Mouse (Mus musculus): ENCODE data around the gene Pde6b.

Gene Pde6b

DNA sequence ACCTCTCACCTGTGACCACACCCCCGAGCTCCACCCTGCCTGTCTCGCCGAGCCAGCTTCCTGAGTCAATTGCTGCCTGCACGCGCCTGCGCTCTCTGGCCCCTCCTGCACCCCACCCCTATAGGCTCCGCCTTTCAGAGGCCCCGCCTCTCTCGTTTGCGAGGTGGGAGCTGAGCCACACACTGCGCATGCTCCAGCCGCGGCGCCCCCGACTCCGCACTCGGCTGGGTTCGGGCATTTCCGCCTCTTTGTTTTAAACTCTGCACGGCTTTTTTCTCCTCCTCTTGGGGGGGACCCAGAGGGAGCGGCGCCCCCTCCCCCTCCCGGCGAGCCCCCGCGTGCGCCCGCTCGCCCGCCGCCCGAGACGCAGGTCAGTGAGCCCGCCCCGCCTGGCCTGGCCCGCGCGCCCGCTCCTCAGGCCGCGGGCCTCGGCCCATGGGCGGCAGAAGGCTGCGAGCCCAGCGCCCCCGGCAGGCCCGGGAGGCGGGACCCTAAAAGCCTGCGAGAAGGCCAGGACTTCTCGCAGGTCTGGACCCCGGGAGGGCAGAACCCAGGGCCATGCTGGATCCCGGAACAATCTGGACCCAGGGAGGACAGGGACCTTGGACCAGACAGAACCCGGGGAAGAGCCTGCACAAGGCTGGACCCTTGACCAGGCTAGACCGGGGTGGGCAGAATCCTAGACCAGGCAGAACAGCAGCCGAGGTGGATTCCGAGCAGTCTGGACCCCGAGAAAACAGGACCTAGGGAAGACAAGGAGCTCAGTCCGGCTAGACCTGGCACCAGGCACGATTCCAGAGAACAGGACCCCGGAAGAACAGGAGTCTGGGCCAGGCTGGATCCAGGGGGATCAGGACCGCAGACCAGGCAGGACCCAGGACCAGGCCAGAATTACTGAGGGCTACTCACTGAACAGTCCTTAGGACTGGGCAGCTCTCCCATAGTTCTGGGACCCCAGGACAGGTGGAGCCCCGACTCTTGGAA is 73.2 kb downstream of the Pde6b start, which contains the start of gene Pcgf3:
Pcgf3 (plus strand) TSS at position 151 of the 984 bp plus-strand sequence.
- DNase-seq (ENCODE audit: low read depth, low spot score): peak; percentile 90

DNA sequence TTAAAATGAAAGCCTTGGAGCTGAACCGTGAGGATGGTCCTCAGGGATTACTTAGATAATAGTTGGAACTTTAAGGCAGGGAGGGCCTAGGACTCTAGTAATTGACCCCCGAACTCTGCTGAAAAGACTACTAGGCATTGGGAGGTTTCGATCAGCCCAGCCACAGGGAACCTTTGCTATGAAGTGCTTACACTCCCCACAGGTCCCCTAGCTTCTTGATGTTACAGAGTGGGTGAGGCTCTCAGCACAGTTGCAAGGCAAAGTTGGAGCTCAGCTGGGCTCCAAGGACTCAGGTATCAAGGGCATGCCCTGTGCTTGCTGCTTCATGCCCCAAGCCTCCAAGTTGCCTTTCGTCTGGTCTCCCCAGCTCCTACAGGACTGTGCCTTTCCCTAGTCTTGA is 74.3 kb downstream of the Pde6b start:
- no peak for DNase-seq (ENCODE audit: low read depth, low spot score)

DNA sequence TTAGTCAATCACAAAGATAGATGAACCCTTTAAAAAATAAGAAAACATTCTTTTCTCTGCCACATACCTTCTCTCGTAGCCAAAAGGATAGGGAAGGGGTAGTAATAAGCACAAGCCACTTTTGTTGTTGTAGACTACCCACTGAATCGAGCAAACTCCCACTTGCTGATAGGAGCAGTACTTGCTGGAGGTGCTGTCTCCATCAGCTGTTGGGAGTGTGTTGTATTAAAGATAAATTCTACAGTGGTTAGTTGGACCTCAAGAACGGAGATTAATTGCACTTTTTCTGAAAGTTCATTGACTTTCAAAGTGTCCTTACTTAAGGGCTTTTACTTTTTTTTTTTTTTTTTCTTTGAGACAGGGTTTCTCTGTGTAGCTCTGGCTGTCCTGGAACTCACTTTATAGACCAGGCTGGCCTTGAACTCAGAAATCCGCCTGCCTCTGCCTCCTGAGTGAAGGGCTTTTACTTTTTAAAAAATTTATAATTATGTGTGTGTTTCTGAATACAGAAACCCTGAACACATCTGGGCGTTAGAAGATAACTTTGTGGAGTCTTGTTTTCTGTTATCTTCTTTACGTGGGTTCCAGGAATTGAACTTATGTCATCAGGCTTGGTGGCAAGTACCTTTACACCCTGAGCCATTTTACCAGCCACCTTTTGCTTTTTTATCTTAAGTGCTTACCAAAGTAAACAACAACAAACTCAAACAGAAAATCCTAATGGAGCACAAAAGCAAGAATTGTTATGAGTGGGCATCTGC is 77.1 kb downstream of the Pde6b start:
- no peak for DNase-seq (ENCODE audit: low read depth, low spot score)

DNA sequence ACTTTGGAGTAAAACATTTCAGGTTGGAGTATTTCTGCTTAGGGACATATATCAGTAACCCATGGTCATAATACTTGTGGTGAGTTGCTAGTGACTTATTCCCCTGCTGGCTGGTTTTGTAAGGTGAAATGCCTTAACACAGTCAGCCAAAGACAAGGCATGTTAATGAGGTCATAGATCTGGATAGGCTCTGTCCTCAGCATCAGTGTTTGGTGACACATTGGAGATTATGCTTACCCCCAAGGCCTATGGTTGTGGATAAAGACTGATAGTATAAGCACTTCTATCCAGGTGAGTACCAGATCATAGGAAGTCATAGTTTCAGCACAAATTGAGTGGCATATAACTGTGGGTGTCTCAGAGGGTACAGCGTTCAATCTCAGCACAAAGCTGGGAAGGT is 78.5 kb downstream of the Pde6b start:
- DNase-seq (ENCODE audit: low read depth, low spot score): no peak

DNA sequence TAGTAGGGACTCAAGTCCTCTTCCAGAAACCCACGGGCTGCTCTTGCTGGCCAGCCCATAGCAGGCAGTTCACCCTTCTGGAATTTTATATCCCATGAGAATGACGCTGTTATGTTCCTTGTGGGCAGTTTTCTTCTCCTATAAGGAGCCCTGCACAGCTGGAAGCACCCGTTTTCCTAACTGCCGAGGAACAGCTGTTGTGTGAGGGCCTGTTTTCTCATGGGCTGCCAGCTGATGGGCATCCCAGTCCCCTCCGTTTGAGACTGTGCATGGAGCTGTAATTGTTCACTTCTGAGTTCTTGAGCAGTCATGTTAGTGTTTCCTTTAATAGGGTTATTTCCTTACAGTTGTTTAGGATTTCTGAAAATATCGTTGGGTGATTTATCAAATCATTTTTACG is 81.4 kb downstream of the Pde6b start:
- DNase-seq (ENCODE audit: low read depth, low spot score): no peak

DNA sequence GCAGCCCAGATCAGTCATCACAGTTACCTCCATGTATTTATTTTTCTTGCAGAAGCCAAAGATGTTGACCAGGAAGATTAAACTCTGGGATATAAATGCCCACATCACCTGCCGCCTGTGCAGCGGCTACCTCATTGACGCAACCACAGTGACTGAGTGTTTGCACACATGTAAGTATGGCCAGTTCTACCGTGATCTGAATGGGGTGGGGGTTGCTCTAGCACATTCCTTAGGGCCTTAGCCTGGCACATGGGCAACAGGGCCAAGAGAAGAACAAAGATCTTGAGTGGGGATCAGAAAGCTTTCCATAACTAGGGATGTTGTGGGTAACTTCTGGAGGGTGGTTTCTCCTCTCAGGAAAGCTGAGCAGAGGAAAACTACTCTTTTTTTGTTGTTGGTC is 85.5 kb downstream of the Pde6b start:
- DNase-seq (ENCODE audit: low read depth, low spot score): no peak

DNA sequence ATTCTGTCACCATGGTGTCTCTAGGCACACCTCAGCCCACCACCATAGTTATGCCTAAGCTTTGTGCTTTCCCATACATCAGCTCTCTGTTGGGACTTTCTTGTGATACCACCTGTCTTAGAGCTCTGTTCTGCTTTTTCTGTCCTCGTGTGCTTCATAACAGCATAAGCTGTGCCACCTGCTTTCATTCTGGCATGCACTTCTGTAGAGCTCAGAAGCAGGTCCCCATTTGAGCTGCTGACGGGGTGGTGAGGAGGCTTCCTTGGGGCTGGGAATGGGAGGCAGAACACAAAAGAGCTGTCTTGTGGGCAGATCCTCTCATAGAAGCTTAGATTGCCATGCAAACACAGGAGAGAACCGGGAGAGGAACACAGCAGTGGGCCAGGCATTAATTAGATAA is 87.8 kb downstream of the Pde6b start:
- DNase-seq (ENCODE audit: low read depth, low spot score): no peak
